Mouse (Mus musculus) inflammation-experienced regulatory T-cells, adult 6 months (primary cell): ENCODE measurements around the gene Ndrg4. TPM values are rescaled to one million over a fixed set of nuclear protein-coding genes. Genes with fewer than 3 reads are reported as not detected.

Experiments
- ATAC-seq: one replicate; pipeline ENCODE4 v1.8.0; 2017
- polyA plus RNA-seq, 3 experiments: library from polyadenylated mRNA; unstranded; fragments of 100-300 nt; shearing (Covaris generic); gene quantifications; one replicate each; pipeline ENCODE4 v1.2.1; 2017

Ndrg4 gene
- polyA plus RNA-seq, 3 experiments from 2014 or later = 1.3 to 2.7 (median 1.7) TPM

DNA sequence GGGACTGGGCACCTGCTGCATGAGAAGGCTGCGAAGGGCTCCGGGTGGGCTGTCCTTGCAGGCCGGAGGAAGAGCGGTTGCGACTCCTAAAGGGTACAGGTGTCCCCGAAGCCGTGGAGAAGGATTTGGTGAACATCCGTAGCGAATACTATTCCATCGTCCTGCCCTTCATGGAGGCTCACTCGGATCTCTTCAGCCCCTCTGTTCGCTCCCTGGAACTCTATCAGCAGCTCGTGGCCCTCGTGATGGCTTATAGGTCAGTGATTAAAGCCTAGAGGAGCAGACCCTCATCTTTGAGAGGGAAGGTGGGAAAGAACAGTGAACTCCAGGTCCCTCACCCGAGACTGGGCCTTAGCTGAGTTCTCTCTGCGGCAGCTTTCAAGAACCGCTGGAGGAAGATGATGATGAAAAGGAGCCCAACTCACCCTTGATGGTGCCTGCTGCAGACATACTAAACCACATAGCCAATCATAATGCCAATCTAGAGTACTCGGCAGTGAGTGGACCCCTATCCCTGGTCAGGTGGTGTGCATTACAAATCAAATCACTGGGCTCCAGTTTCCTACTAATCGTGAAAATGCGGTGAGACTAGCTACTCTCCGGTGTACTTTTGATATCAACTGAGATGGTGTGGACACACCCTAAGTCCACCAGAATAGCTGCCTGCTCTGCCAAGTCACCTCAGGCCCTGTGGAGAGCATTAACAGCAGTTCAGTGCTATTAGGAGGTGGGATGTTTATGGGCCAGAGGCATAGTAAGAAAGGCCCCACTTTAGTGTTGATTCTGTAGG is 40.0 kb downstream of the Ndrg4 start:
- ATAC-seq = no peak

DNA sequence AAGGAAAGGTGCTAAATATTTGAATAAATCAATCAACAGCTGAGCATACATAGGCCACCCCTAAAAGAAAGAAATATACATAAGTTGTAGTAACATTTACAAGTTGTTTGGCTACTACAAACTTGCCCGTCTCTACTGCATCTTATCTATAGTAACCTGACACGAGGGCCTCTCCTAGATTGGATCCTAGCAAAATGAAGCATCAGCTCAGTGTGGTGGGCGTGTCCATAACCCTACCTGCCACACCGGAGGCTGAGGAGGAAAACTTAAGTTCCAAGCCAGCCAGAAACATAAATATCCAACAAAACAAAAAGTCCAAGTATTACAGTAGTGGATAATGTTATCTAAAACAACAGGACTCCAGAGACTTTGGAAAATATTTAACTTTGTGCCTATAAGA is 50.8 kb downstream of the Ndrg4 start:
- ATAC-seq = no peak

DNA sequence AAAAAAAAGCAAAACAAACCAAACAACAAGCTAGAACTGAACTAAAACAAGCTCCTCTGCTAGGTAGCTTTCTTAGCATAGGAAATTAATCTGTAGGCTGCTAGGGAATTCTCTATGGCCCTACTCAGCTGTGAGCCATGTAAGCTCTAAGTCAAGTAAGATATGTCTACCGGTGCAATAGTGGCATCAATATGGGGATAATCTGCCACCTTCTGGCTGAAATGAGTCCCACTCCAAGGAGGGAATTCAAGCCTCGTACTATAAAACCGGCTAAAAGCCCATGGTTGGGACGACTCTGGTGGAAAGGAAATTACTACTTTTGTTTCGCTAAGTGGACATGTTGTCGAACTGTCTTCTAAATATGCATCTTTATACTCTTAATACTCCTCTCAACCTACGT is 61.8 kb downstream of the Ndrg4 start:
- no peak for ATAC-seq

DNA sequence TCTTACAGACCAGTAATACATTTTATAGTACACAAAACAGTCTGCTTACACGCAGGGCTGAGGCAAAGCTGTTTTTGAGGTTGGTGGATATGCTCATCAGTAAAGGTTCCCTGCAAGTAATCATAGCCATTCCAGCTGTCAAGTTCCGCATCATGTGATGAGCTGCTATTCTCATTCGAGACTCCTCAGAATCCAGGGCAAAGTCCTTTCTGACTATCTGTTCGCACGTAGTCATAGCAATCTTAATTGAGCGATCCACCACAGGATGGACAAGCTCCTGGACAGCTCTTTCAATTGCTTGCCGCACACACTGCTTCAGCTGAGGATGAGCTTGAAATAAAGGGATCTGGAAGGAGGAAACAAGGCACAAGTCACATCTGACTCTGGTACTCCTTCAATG is 65.0 kb downstream of the Ndrg4 start:
- ATAC-seq = no peak

DNA sequence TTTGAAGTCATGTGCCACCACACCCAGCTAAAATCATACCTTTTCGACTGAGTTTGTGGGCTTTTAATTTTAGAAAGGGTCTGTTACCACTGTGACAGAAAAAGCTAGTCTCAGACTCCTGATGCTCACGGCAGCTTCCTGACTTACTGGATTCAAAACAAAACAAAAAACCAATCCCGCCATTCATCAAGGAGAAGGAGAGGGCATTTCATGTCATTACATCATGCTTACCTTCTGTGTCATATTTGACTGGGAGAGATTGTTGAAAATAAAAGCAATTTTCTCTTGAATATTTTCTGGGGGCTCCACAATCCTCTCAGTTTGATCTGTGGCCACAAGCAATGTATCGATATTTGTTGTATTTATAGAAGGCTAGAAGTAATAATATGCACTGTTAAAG is 71.2 kb downstream of the Ndrg4 start:
- no peak for ATAC-seq

DNA sequence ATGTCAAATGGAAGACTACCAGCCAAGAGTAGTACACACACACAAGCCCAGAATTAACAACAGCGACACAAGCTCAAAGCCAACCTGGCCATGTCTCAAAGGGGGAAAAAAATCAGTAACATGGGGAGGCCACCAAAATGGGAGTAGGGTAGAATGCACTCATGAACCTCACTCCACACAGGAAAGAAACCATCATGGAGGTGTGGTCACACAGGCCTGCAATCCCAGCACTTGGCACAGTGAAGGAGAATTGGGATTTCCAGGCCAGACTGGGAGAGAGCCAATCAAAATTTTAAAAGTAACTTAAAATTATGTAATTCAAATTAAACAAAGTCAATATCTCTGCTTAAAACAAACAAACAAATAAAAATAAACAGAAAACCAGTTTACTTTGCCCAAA is 75.1 kb downstream of the Ndrg4 start:
- ATAC-seq = no peak

DNA sequence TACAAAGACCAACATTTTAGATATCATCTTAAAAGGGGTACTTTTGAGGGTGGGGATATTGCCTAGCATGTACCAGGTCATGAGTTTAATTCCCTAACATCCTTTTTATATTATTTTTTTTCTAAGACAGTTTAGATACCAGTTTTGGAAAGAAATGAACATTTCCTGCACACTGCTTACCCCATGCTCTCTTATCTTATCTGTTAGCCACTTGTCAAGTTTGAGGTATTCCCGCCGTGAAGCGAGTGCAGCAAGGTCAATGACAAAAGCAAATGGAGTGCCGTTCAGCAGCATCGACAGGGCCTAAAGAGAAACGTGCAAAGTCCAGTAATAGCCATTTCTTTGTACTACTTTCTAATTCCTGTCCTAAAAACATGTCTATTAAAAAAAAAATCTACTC is 83.5 kb downstream of the Ndrg4 start:
- no peak for ATAC-seq

DNA sequence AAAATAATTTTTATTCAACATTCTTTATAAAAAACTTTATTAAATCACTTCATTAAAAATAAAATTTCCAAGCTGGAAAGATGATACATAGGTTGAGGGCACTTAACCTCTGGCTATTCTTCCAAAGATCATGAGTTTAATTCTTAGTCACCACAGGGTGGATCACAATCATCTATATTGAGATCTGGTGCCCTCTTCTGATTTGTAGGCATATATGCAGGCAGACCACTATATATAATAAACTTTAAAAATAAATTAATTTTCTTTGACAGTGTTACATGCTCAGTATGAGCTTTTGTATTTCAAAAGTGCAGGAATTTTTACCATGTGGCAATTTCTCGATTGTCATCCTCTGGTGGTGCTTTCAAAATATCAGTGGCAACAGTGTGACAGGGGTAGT is 87.4 kb downstream of the Ndrg4 start:
- no peak for ATAC-seq

Other genes starting within 250 kb of the Ndrg4 start
- gene Cfap20, start 242.1 kb upstream of the Ndrg4 start, polyA plus RNA-seq = 10 to 100 TPM; 55.7 to 72.2 (median 70.1) TPM
- 10 to 100 TPM; 10.6 to 16.8 (median 12.5) TPM for gene Csnk2a2, start 186.9 kb upstream of the Ndrg4 start, polyA plus RNA-seq
- gene Ccdc113, start 142.9 kb upstream of the Ndrg4 start, polyA plus RNA-seq = not detected
- gene Prss54, start 100.6 kb upstream of the Ndrg4 start, polyA plus RNA-seq = not detected
- 10 to 100 TPM in 1 of 3 experiments, 1 to 10 TPM in 2; 8.3 to 13.8 (median 9.1) TPM for gene Gins3, start 43.5 kb upstream of the Ndrg4 start, polyA plus RNA-seq
- gene Setd6, start 38.9 kb downstream of the Ndrg4 start, polyA plus RNA-seq = 10 to 100 TPM in 1 of 3 experiments, 1 to 10 TPM in 2; 6.3 to 10.5 (median 9.7) TPM
- gene Cnot1, start 130.5 kb downstream of the Ndrg4 start, polyA plus RNA-seq = 10 to 100 TPM; 88.9 to 95.1 (median 94.7) TPM
- gene Sap18b, start 148.4 kb downstream of the Ndrg4 start, polyA plus RNA-seq = 100 to 1,000 TPM; 257 to 291 (median 281) TPM
- 1 to 10 TPM; 4.1 to 9.2 (median 6.9) TPM for gene Slc38a7, start 176.6 kb downstream of the Ndrg4 start, polyA plus RNA-seq
- gene Got2, start 211.6 kb downstream of the Ndrg4 start, polyA plus RNA-seq = 100 to 1,000 TPM in 2 of 3 experiments, 10 to 100 TPM in 1; 67.0 to 136 (median 118) TPM